Mouse (Mus musculus) A20 (cell line): ENCODE results near the gene Sirt7.

Experiments
- DNase-seq: peaks from one replicate; pipeline ENCODE4 v3.0.0-alpha.2; 2011; ENCODE audit warnings: low read depth, low spot score

The Sirt7 gene

GRCm38 (mm10) chr11:120617519-120618112, 7.4 kb downstream of the Sirt7 start, which contains the start of gene Pcyt2:
TSS of gene Pcyt2 (minus strand) at chr11:120617936.
- DNase-seq: peak; percentile 97

GRCm38 (mm10) chr11:120616617-120617294, 8.3 kb downstream of the Sirt7 start:
- DNase-seq: peak; percentile 36

- DNase-seq: no peak
Measured at GRCm38 (mm10) chr11:120615606-120616203, 9.3 kb downstream of the Sirt7 start.

- DNase-seq: no peak
Measured at GRCm38 (mm10) chr11:120615167-120615566, 9.9 kb downstream of the Sirt7 start.

DNA sequence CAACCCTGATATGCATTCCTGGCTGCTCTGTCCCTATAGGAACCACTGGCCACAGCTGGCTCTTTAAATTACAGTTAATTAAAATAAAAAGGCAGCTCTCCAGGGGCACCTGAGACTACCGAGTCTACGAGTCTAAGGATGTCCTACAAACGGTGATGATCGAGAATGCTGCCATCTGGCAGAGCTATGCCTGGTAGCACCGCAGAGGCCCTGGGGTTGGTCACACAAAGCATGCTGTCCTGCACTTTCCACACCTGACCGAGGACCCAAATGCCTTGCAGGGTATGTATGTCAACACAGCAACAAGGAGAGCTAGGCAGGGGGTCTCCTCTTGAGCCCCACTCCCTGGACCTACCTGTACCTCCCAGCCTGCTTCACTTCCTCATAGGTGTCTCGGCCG, 11.1 kb downstream of the Sirt7 start:
- no peak for DNase-seq

GRCm38 (mm10) chr11:120613481-120613972, 11.5 kb downstream of the Sirt7 start:
- no peak for DNase-seq

- peak; percentile 69 for DNase-seq
Measured at GRCm38 (mm10) chr11:120612763-120613162, 12.3 kb downstream of the Sirt7 start.

- DNase-seq: no peak
Measured at GRCm38 (mm10) chr11:120610477-120611046, 14.5 kb downstream of the Sirt7 start.

- DNase-seq: peak; percentile 59
Measured at GRCm38 (mm10) chr11:120609250-120609649, 15.8 kb downstream of the Sirt7 start.

DNA sequence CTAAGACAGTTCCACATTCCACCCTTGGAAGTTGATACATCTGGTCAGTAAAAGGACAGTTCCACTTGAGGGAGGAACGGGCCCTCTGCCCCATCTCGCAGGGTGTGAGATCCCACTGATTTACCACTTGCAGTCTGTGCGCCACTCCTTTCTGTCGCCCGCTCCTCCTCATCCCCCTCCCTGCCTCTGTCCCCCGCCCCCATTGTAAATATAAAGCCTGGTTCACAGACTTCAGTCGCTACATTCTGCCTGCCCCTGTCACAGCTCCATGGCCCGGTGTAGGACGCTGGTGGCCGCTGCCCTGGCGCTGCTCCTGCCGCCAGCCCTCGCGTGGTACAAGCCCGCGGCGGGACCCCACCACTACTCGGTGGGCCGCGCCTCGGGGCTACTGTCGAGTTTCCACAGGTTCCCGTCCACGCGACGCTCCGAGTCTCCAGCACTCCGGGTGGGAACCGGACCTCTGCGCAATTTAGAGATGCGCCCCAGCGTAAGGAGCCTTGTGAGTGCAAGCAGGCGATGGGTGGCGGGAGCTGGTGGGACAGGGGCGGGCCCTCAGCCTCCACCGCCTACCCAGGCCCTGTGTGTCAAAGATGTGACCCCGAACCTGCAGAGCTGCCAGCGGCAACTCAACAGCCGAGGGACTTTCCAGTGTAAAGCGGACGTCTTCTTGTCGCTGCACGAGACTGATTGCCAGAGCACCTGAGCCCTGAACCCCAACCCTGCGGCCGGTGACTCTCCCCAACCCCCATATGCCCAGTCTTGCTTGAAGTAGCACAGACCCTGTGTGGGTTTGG, 16.6 kb downstream of the Sirt7 start, which contains the start of gene Npb:
Npb (plus strand) TSS at position 237 of the 794 bp plus-strand sequence.
- DNase-seq: peak; percentile 75

DNA sequence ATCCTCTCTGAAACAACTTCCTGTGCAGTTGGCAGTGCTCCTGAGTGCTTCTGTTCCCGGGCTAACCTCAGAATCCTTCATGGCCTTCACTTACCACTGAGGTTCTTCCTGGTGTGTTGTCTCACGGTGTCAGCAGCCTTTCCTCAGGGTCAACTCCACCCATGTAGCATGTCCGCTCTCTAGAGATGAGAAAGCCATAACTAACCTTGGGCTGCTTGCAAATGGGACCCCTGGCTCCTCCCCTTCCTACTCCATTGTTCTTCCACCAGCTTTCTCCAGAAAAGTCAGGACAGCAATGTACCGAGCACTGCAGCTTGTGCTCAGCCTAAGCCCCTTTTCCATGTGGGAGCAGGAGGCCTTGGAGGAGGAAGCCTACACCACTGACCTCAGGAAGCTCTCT, 18.3 kb downstream of the Sirt7 start:
- DNase-seq: no peak

DNA sequence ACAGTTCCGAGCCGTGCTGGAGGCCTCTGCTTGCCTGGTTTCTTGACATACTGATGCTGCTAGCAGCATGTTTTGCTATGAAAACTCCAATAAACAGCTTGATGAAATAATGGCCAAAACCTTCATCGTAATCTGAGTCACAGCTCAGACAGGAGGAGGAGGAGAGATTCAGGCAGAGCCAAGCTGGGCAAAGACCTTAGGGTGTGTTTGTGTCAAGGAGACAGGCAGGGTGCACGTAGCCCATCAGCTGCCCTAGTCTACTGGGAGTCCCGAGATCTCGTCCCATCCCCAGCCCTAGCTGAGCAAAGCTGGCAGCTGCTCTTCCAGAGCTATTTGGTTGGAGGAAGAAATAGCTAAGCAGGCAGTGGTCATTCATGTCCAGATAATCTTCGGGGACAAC, 19.4 kb downstream of the Sirt7 start:
- no peak for DNase-seq

- DNase-seq: no peak
Measured at GRCm38 (mm10) chr11:120603545-120603944, 21.5 kb downstream of the Sirt7 start.

DNA sequence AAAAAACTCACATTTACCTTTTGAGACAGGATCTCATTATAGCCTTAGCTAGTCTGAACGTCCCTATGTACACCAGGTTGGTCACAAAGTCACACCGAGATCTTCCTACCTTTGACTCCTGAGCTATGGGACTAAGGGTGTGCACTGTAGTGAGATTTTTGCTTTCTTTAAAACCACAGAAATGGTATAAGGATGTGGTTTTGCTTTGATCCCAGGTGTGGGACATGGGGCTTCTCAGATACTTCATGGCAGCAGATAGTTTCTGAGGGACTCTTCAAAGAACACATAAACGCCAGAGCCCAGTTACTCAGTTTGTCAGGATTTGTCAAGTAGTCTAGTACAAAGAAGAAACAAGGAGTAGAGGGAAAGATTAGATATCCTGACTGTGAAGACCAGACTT, 24.3 kb downstream of the Sirt7 start:
- DNase-seq: no peak

DNA sequence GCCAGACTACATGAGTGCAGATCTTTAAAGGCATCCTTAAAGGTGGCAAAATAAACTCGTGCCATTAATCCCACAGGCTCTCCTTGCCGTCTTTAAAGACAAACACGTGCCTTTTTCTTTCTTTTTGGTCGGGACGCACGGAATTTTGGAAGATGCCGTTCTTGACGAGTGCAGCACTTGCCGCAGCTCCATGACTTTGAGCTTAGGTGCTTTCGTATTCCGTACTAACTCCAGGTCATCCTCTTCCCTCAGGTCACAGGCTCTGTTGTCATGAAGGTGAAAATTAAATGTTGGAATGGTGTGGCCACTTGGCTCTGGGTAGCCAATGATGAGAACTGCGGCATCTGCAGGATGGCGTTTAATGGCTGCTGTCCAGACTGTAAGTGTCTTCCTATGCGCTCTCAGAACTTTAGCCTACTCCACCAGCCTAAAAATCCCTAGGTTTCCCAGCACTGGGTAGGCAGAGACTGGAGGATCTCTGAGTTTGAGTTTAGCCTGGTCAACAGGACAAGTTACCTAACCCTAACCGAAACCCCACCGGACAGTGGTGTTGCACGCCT, 26.0 kb downstream of the Sirt7 start:
- DNase-seq: peak; percentile 49

DNA sequence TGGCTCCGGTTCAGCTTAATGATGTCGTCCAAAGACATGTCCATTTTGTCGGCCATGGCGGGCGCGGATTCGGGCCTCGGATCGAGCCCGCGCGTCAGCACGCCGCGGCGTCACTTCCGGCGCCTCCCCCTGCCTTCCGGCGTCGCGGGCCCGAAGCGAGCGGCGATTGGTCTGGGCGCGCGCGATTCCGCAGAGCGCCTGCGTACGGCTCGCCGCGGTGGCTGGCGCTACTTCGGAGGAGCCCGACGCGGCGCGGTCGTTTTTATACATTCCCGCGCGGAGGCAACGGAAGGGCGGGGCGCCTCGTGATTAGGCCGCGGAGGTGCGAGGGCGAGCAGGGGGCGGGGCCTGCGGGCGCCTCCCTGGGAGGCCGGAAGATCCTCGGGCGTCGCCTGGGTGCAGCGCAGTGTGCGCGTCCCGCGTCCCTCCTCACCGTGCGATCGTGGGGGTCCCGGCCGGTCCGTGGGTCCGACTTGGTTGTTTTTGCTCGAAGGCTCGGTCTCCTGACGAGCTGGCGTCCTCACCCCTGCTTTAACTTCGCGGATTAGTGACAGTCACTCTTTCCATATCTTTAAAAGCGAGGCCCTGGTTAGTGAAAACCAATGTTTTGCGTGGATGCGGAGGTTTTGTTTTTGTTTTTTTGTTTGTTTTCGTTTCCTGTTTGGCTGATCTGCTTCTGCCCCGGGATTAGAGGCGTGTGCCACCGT, 26.6 kb downstream of the Sirt7 start, which contains the start of the genes Alyref and Anapc11:
Alyref (minus strand) TSS at position 83 of the 707 bp plus-strand sequence.
Anapc11 (plus strand) TSS at position 139 of the 707 bp plus-strand sequence.
- peak; percentile 98 for DNase-seq

GRCm38 (mm10) chr11:120597240-120598235, 27.5 kb downstream of the Sirt7 start:
- DNase-seq: peak; percentile 59

DNA sequence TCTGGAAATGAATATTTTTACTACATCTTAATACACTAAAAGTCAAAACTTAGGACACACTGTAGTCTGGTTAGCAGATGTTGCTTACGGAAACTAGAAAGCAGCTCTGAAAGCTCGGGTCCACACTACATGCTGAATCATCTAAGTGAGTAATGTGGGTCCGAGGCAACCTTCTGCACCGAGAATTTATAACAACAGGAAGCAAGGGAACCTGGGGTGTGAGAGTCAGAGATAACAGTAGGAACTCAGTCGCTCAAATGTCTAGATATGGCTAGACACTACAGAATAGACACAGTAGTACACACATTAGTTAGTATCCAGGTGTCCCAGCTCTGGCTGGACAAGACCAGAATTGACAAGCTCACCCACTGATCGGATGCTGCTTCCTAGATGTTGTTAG, 36.5 kb downstream of the Sirt7 start:
- no peak for DNase-seq

DNA sequence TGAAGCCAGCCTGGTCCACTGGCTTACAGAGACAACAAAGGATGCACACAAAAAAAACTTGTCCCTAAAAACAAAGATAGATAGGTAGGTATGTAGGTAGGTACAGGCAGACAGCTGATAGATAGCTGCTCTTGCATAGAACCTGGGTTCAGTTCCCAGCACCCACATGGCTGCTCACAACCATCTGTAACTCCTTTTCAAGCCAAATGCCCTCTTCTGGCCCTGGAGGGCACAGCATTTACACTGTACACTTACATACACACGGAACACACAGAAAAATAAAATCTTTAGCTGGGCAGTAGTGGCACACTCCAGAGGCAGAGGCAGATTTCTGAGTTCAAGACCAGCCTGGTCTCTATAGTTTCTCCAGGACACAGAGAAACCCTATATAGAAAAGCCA, 41.1 kb downstream of the Sirt7 start:
- peak; percentile 26 for DNase-seq
